Mouse (Mus musculus) layer of hippocampus, adult 8-10 months (tissue): ENCODE measurements at regions not wholly inside any gene's neighbourhood (a gene's known extent, or its start where the extent isn't known, plus 50 kb on each side); places are given as distances from the start of the nearest gene placed in this dataset.

Experiments
- DNase-seq, 2 experiments: peaks; one replicate each; pipeline ENCODE4 v3.0.0; 2022; ENCODE audit warnings: low spot score in 2 of 2

- DNase-seq, result no peak
Observed at GRCm38 (mm10) chr15:102776218-102776850, 54.4 kb upstream of the Calcoco1 start.

DNA sequence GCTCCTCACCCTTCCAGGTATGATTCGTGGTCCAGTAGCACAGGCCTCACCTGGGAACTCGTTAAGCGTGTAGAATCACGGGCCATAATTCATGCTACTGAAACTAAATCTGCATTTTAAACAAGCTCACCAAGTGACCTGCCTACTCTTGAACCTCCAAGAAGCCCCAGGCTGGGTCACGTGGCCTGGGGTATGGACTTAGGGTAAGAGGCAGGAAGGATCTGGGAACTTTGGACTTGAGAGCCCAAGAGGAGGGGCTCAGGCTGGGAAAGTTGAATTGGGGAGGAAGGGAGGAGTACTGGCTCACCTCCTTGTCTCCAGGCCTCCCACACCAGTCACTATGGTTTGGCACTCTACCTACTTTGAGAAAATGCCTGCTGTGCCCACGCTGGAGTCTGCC lies 58.6 kb upstream of the Calcoco1 start:
- DNase-seq, result no peak

GRCm38 (mm10) chr15:102782988-102783799 lies 61.2 kb upstream of the Calcoco1 start:
- no peak for DNase-seq

DNA sequence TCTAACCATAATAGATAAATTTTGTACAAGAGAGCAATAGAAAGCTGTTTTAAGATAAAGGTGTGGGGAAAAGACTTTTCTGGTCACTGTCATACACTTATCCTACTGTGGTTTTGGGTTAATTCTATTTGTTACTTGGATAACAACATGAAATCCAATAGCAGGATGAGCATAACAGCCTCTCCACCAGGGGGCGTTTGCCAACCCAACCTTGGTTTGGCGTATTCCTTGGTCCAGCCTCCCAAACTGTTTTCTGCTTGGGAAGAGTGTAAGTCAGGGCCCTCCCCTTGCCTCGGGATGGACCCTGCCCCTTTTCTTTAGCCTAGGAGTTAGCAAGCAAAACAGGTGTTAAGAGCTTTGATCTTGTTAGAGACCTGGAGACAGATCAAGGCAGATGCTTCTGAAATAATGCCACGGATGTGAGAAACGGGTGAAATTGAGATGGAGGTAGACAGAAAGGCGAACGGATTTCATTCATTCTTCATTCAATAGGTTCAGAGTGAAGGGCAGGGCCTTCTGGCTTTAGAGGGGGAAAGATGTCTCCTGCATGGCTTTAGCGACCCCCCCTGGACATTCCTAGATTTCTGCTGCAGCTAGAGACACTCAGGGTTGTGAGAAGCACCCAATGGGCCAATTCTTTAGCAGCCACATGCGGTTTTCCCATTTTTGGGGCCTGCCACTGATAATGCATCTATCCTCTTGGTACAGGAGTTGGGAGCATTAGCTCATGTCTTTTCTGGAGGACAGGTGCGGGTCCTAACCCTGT lies 63.3 kb upstream of the Calcoco1 start:
- peak in 1 of 2 experiments; percentile 51 for DNase-seq

DNA sequence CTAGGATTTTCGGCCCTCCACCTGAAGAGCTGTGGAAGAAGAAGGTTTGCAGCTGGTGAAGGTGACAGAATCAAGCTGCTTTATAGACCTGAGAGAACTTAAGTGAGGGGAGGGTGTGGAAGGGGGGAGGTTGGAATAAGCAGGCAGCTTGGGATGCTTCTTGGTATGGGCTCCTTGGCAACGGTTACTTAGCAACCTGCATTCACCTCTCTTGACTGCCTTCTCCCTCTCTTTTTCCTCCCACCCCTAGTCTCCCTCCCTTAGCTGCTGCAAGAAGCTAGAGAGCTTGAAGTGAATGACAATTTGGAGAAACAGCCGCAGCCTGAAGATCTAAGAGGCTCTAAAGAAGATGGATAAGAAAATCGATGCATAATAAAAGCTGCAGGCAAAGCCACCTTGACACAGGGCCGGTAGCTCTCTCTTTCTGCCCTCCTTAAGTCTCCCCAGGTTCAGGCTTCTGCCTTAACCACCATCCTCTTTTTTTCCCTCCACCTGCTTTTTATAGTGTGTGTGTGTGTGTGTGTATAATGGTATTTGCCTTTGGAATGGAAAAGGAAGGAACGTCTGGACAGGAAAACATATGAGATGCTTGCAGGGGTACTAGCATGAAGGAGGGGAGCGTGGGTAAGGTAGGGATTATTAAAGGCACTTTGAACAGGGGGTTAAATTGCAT lies 67.0 kb upstream of the Calcoco1 start:
- peak; percentile 68 to 79 for DNase-seq

DNA sequence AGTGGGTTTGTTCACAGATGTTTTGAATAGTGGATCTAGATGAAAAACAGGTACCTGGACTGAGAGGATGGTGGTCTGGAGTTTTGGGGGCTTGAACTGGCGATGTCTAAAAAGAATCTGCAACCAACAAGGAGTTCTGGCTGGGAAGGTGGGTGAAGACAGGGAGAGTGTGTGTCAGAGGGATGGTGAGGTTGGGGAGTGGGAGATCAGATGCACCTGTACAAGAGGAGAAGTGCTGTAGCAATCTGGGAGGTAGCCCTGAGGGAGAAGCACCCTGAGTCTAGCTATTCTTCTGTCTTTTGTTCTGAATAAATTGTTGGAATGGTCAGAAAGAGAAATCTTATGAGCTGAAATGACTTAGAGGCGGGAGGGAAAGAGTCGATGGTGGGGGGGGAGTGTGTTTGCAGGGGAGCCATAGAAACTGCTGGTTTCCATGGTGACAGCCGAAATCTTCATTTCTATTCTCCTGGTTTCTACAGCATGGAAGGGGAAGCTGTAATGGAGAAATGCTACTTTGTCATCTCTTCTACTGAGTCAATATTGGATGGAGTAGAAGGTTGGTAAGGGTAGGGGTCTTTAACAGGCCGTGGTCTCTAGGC lies 75.1 kb upstream of the Calcoco1 start:
- DNase-seq, result peak in 1 of 2 experiments; percentile 41

DNA sequence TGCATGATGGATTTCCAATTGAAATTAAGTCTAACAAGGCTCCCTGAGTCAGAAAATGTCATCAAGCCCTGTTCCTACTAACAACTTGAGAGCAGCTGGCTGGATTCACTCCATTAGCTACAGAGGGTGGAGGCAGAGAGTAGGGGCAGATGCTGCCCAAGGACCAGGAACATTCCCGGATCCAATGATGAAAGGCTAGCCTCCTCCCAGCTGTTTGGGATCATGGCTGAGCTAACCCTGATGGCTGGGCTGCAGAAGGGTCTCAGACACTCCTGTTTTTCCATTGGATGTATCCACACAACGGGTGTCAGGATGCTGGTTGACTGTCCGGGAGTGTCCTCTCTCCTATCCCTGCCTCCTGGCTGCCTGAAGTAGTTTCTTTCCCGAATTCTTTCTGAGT lies 78.1 kb upstream of the Calcoco1 start:
- no peak for DNase-seq

DNA sequence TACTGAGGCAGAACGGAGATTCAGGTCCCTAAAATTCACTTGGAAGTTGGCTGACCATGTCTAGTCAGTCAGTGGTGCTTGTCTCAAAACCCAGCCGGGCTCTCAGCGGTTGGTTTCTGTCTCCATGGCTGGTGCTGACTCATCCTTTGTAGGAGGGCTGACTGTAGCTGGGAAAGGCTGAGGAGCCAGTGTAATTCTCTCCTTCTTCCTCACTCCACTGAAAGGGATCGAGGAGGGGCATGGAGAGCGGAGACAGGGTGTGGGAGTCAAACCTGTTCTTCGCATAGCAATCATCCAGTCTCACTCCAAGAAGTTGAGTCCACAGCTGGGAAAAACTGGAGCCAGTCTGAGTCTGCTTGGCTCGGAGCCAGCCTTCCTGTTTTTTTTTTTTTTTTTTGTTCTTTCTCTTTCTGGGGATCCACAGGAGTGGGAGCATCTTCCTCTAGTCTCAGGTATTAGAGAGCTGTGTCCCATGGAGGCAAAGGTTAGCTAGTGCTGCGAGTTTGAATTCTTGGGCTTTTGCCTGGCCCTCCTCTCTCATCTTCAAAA lies 80.4 kb upstream of the Calcoco1 start:
- DNase-seq, result peak in 1 of 2 experiments; percentile 53

- DNase-seq, result peak; percentile 43 to 59
Observed at GRCm38 (mm10) chr15:102807353-102807752, 85.4 kb upstream of the Calcoco1 start.

GRCm38 (mm10) chr15:102819181-102819580 lies 97.2 kb upstream of the Calcoco1 start:
- DNase-seq, result no peak

GRCm38 (mm10) chr15:102839688-102840087 lies 81.2 kb upstream of the Hoxc13 start:
- peak in 1 of 2 experiments; percentile 3 for DNase-seq

- no peak for DNase-seq
Observed at GRCm38 (mm10) chr15:102862374-102862773, 58.5 kb upstream of the Hoxc13 start.

- DNase-seq, result no peak
Observed at GRCm38 (mm10) chr15:102866788-102867187, 54.1 kb upstream of the Hoxc13 start.
